ENCODE assay signal across 8 mouse cellular contexts in genomic region chr8:71671549-71671965, GRCm38 (mm10). TPM values are rescaled to one million over a fixed set of nuclear protein-coding genes. Genes with fewer than 3 reads are reported as not detected.
A peak's percentile ranks its signal among the peaks of the same experiment; 100 is the strongest.
DNase-seq lines count a peak whose midpoint lies in the region; ATAC-seq lines count a peak whose summit lies in the region.

Gene Unc13a, minus strand, starts transcription at chr8:71671757.

- peak; percentile 73 for ATAC-seq in hindbrain, embryonic 14.5 days (ENCODE audit: low FRiP score)

- H3K4me1 ChIP-seq in hindbrain, embryonic 14.5 days (replicated peaks; ENCODE audit: control insufficient read depth, insufficient read depth, low read length): peaks cover 39% of the 10 kb centered on the region

- peaks cover 4% of the 10 kb centered on the region; the same call in 1 of the 2 replicates for H3K27me3 ChIP-seq in hindbrain, embryonic 14.5 days (ENCODE audit: control insufficient read depth, insufficient read depth, low read length)

- under 1% methylated on average over 42 of the region's 42 CpGs for WGBS in hindbrain, embryonic 14.5 days

- no peaks in the 10 kb centered on the region for H3K36me3 ChIP-seq in hindbrain, embryonic 14.5 days (replicated peaks; ENCODE audit: control insufficient read depth, insufficient read depth)

- H3K9me3 ChIP-seq in hindbrain, embryonic 14.5 days (ENCODE audit: control insufficient read depth, low read length): no peaks in the 10 kb centered on the region

- H3K4me2 ChIP-seq in hindbrain, embryonic 14.5 days (replicated peaks): peak within 1 kb of the TSS; percentile 73

- H3K4me3 ChIP-seq in hindbrain, embryonic 14.5 days (replicated peaks; ENCODE audit: low read length): peak within 1 kb of the TSS; percentile 68

- H3K27ac ChIP-seq in hindbrain, embryonic 14.5 days: peak within 1 kb of the TSS; percentile 87

- H3K9ac ChIP-seq in hindbrain, embryonic 14.5 days: peak within 1 kb of the TSS; percentile 71

- peak; percentile 89 for DNase-seq in R1 (ENCODE audit: low read depth, low spot score)
- peak; percentile 98 for DNase-seq in cerebellum, postnatal 14 days
- peak; percentile 83 to 84 for DNase-seq in frontal cortex, postnatal 25 days (ENCODE audit: low spot score in 2 of 2)
- DNase-seq in hindbrain, embryonic 14.5 days (ENCODE audit: low spot score): peak; percentile 93
- peak; percentile 89 to 91 for DNase-seq in layer of hippocampus, postnatal 36 days
- peak; percentile 86 for DNase-seq in lung, postnatal 25 days (ENCODE audit: low spot score)
- peak; percentile 75 for DNase-seq in retina, adult 2 months (ENCODE audit: low read depth, low spot score)
- peak; percentile 93 for DNase-seq in thymus, postnatal 25 days

RNA-seq across cellular contexts. Expression of gene Unc13a, which starts in this region (rescaled TPM):
- polyA plus RNA-seq in hindbrain, embryonic 14.5 days (2014; fragmentation: Nextera tagmentation; extraction: Ambion mirVana): 16.6 and 16.7 TPM in 2 replicates
- total RNA-seq in layer of hippocampus, postnatal 36 days (2021): 100 to 1,000 TPM; 268 to 288 TPM

Comparison
In these comparisons a context has a peak if more than half of its experiments do, and no peak if none do; other contexts are left out.
1. Peak in every context shown above with its lines: DNase-seq, ATAC-seq, H3K4me3 ChIP-seq and H3K27ac ChIP-seq.